Mouse (Mus musculus) C2C12 (cell line): ENCODE results near the gene Sox6. TPM values are rescaled to one million over a fixed set of nuclear protein-coding genes. Genes with fewer than 3 reads are reported as not detected.

ENCODE experiments used
- H3K27me3 ChIP-seq: one replicate; pipeline ENCODE4 v1.6.1; 2011; ENCODE audit not compliant: control insufficient read depth, insufficient read depth, insufficient read length
- H3K36me3 ChIP-seq: one replicate; pipeline ENCODE4 v1.6.1; 2011; ENCODE audit not compliant: control insufficient read depth, insufficient read depth
- H3K4me3 ChIP-seq: one replicate; pipeline ENCODE4 v1.5.1; 2011; ENCODE audit warnings: mild to moderate bottlenecking, control low read depth; ENCODE audit not compliant: poor library complexity, insufficient read depth, severe bottlenecking
- H3K79me2 ChIP-seq: one replicate; pipeline ENCODE4 v1.6.1; 2011; ENCODE audit not compliant: control insufficient read depth, insufficient read depth
- H3K79me3 ChIP-seq: one replicate; pipeline ENCODE4 v1.6.1; 2011; ENCODE audit warnings: low read depth, control low read depth
- H3ac ChIP-seq: one replicate; pipeline ENCODE3; 2011; ENCODE audit warnings: low read depth; ENCODE audit not compliant: control insufficient read depth, insufficient read length
- CEBPB ChIP-seq: IDR thresholded peaks from one replicate; pipeline ENCODE4 v1.6.1; 2011; ENCODE audit warnings: low read depth, mild to moderate bottlenecking, control low read depth, moderate library complexity
- CTCF ChIP-seq: IDR thresholded peaks from one replicate; pipeline ENCODE4 v1.5.1; 2011; ENCODE audit not compliant: control insufficient read depth, insufficient read depth, insufficient read length
- FOSL1 ChIP-seq: IDR thresholded peaks from one replicate; pipeline ENCODE4 v1.8.0; 2011; ENCODE audit warnings: mild to moderate bottlenecking, low read length; ENCODE audit not compliant: poor library complexity, insufficient read depth, severe bottlenecking
- MAX ChIP-seq: IDR thresholded peaks from one replicate; pipeline ENCODE4 v1.6.1; 2011; ENCODE audit warnings: mild to moderate bottlenecking, control low read depth
- MYOD1 ChIP-seq: IDR thresholded peaks from one replicate; pipeline ENCODE4 v1.6.1; 2011; ENCODE audit warnings: low read depth; ENCODE audit not compliant: control insufficient read depth, insufficient read length
- MYOG ChIP-seq: IDR thresholded peaks from one replicate; pipeline ENCODE4 v1.6.1; 2011; ENCODE audit not compliant: control insufficient read depth, insufficient read length; ENCODE audit errors: extremely low read depth
- USF1 ChIP-seq: IDR thresholded peaks from one replicate; pipeline ENCODE4 v1.6.1; 2011; ENCODE audit warnings: low read depth, mild to moderate bottlenecking, control low read depth, moderate library complexity
- polyA plus RNA-seq: library from polyadenylated mRNA; unstranded; fragments of >200 nt; fragmentation: generic; extraction: Trizol; gene quantifications from one replicate; pipeline ENCODE4 v1.2.1, GENCODE M21; 2012; ENCODE audit warnings: missing spikeins

The Sox6 gene
- polyA plus RNA-seq, 1 experiment = 0.08 TPM

- H3K79me2 ChIP-seq = no peaks in the 10 kb centered on the region
- no peaks in the 10 kb centered on the region for H3K36me3 ChIP-seq
- no peaks in the 10 kb centered on the region for H3K79me3 ChIP-seq
- no peaks in the 10 kb centered on the region for H3K27me3 ChIP-seq
- no peak overlapping the region for H3ac ChIP-seq
- H3K4me3 ChIP-seq = no peak overlapping the region
- TF ChIP-seq FOSL1 = no peak
These were observed 408.3 kb downstream of the Sox6 start for GRCm38 (mm10) chr7:115630287-115630686.

GRCm38 (mm10) chr7:115628766-115629165, 409.8 kb downstream of the Sox6 start:
- Histone ChIP-seq H3K79me2 (no peaks in the 10 kb centered on the region), H3K36me3 (no peaks in the 10 kb centered on the region), H3K79me3 (no peaks in the 10 kb centered on the region), H3ac (no peak overlapping the region), H3K4me3 (no peak overlapping the region), H3K27me3 (no peaks in the 10 kb centered on the region)
- TF ChIP-seq FOSL1 (no peak), MYOD1 (no peak), MAX (no peak), MYOG (no peak)

- Histone ChIP-seq H3K79me2 (no peaks in the 10 kb centered on the region), H3K79me3 (no peaks in the 10 kb centered on the region), H3K27me3 (no peaks in the 10 kb centered on the region), H3K4me3 (no peak overlapping the region), H3ac (no peak overlapping the region), H3K36me3 (no peaks in the 10 kb centered on the region)
- no peak for TF ChIP-seq MYOD1
These were observed 412.6 kb downstream of the Sox6 start for GRCm38 (mm10) chr7:115625956-115626355.

- Histone ChIP-seq H3ac (no peak overlapping the region), H3K36me3 (no peaks in the 10 kb centered on the region), H3K79me2 (no peaks in the 10 kb centered on the region), H3K4me3 (no peak overlapping the region), H3K79me3 (no peaks in the 10 kb centered on the region), H3K27me3 (no peaks in the 10 kb centered on the region)
- TF ChIP-seq FOSL1 = no peak
- TF ChIP-seq MYOG = no peak
- no peak for TF ChIP-seq CTCF
- TF ChIP-seq MAX = no peak
- TF ChIP-seq USF1 = no peak
- TF ChIP-seq CEBPB = no peak
- TF ChIP-seq MYOD1 = no peak
These were observed 413.6 kb downstream of the Sox6 start for GRCm38 (mm10) chr7:115624907-115625552.

GRCm38 (mm10) chr7:115624451-115624850, 414.1 kb downstream of the Sox6 start:
- Histone ChIP-seq H3K27me3 (no peaks in the 10 kb centered on the region), H3ac (no peak overlapping the region), H3K4me3 (no peak overlapping the region), H3K36me3 (no peaks in the 10 kb centered on the region), H3K79me2 (no peaks in the 10 kb centered on the region), H3K79me3 (no peaks in the 10 kb centered on the region)
- TF ChIP-seq USF1 (no peak), MYOD1 (no peak), CTCF (no peak), CEBPB (no peak), MAX (no peak), FOSL1 (no peak), MYOG (no peak)

GRCm38 (mm10) chr7:115615697-115616237, 422.8 kb downstream of the Sox6 start:
- Histone ChIP-seq H3K79me2 (no peaks in the 10 kb centered on the region), H3K4me3 (no peak overlapping the region), H3K79me3 (no peaks in the 10 kb centered on the region), H3K36me3 (no peaks in the 10 kb centered on the region), H3ac (no peak overlapping the region), H3K27me3 (no peaks in the 10 kb centered on the region)
- TF ChIP-seq USF1 (no peak), MYOG (no peak), CEBPB (no peak), MAX (no peak)
